Mouse (Mus musculus): ENCODE results near the gene Actn4.

Gene Actn4

GRCm38 (mm10) chr7:28849700-28850236, 112.4 kb downstream of the Actn4 start:
- DNase-seq (ENCODE audit: low spot score in 2 of 2) = no peak

GRCm38 (mm10) chr7:28847273-28847672, 114.9 kb downstream of the Actn4 start:
- DNase-seq (ENCODE audit: low spot score in 2 of 2) = no peak

Data from right cerebral cortex, postnatal 10 days (tissue).